ENCODE assay signal across 38 mouse cellular contexts in the genomic region with DNA sequence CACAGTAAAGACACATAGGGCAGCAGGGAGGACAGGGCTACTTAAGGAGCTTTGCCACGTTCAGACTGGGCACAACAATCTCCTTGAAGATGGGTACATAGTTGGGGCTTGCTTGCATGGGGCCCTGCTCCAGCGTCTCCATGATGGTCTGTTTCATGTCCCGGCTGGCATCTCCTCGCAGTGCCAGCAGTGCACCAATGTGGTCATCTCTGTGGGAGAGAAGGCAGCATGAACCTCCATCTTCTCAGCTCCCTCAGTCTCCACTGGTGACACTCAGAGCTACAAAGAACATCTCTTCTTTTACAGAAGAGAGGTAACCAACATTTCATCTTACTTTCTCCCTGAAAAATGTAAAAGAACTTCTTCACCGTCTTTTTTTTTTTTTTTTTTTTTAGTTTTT. TPM values are rescaled to one million over a fixed set of nuclear protein-coding genes. Genes with fewer than 3 reads are reported as not detected.
"Had no signal": no experiment of that assay in that cellular context is flagged by ENCODE, and none has a peak within 500 bp of the region (broad histone marks: within the 10 kb centered on the region; RNA-seq: fewer than 3 reads in every experiment).

No protein-coding gene starts in this region.

- H3K27me3 ChIP-seq: limb, embryonic 12.5 days; limb, embryonic 13.5 days; limb, embryonic 15.5 days; liver, embryonic 12.5 days; liver, embryonic 13.5 days; liver, embryonic 15.5 days; lung, embryonic 15.5 days; midbrain, embryonic 12.5 days; midbrain, embryonic 13.5 days; midbrain, embryonic 15.5 days; neural tube, embryonic 12.5 days had no signal

- ATAC-seq: liver, embryonic 12.5 days; liver, postnatal 0 days; lung, postnatal 0 days; midbrain, embryonic 13.5 days; midbrain, embryonic 15.5 days; midbrain, embryonic 16.5 days had no signal

- H3K9me3 ChIP-seq: limb, embryonic 10.5 days; limb, embryonic 12.5 days; limb, embryonic 13.5 days; limb, embryonic 15.5 days; liver, embryonic 12.5 days; liver, embryonic 13.5 days; liver, embryonic 15.5 days; lung, embryonic 15.5 days; megakaryocyte, embryonic 14.5 days; midbrain, embryonic 10.5 days; midbrain, embryonic 12.5 days; midbrain, embryonic 13.5 days; midbrain, embryonic 15.5 days; neural tube, embryonic 12.5 days had no signal

- H3K27ac ChIP-seq: limb, embryonic 10.5 days; limb, embryonic 12.5 days; limb, embryonic 13.5 days; limb, embryonic 15.5 days; liver, embryonic 12.5 days; liver, embryonic 13.5 days; liver, embryonic 14.5 days; liver, embryonic 15.5 days; lung, embryonic 15.5 days; macrophage; midbrain, embryonic 10.5 days; midbrain, embryonic 12.5 days; midbrain, embryonic 13.5 days; midbrain, embryonic 15.5 days; neural tube, embryonic 12.5 days had no signal

- H3K9ac ChIP-seq: limb, embryonic 12.5 days; limb, embryonic 13.5 days; limb, embryonic 15.5 days; liver, embryonic 12.5 days; liver, embryonic 13.5 days; liver, embryonic 14.5 days; liver, embryonic 15.5 days; liver, postnatal 0 days; lung, embryonic 14.5 days; lung, embryonic 15.5 days; midbrain, embryonic 12.5 days; midbrain, embryonic 13.5 days; midbrain, embryonic 15.5 days; neural tube, embryonic 12.5 days had no signal

- DNase-seq: left cerebral cortex, postnatal 4 days; liver; liver, embryonic 13.5 days; liver, postnatal 0 days; lung, adult 18-20 months; lung, adult 2 months; lung, embryonic 14.5 days; lung, postnatal 10 days; lung, postnatal 14 days; lung, postnatal 36 days; lung, postnatal 4 days; midbrain, embryonic 14.5 days had no signal

- H3K4me3 ChIP-seq: limb, embryonic 10.5 days; limb, embryonic 12.5 days; limb, embryonic 13.5 days; limb, embryonic 15.5 days; liver, embryonic 12.5 days; liver, embryonic 13.5 days; liver, embryonic 15.5 days; lung, embryonic 15.5 days; megakaryocyte, embryonic 14.5 days; midbrain, embryonic 10.5 days; midbrain, embryonic 12.5 days; midbrain, embryonic 13.5 days; midbrain, embryonic 15.5 days; myocyte; neural tube, embryonic 12.5 days had no signal

- H3K4me2 ChIP-seq: limb, embryonic 12.5 days; limb, embryonic 13.5 days; limb, embryonic 15.5 days; liver, embryonic 11.5 days; liver, embryonic 12.5 days; liver, embryonic 13.5 days; liver, embryonic 15.5 days; lung, embryonic 14.5 days; lung, embryonic 15.5 days; midbrain, embryonic 11.5 days; midbrain, embryonic 12.5 days; midbrain, embryonic 13.5 days; midbrain, embryonic 15.5 days; neural tube, embryonic 12.5 days had no signal

- H3K4me1 ChIP-seq: lung, embryonic 15.5 days had no signal

RNA-seq across cellular contexts. Expression of gene Slc9a3, which starts 50.8 kb away (rescaled TPM):
- total RNA-seq: megakaryocyte progenitor cell, adult 5-6 weeks; megakaryocyte, adult 5-6 weeks; megakaryocyte-erythroid progenitor cell, adult 5-6 weeks; monocyte, adult 5-6 weeks had no signal
- polyA plus RNA-seq: limb, embryonic 10.5 days; limb, embryonic 12.5 days; limb, embryonic 13.5 days; liver, embryonic 11.5 days; liver, embryonic 12.5 days; liver, embryonic 13.5 days; liver, embryonic 14.5 days; liver, embryonic 15.5 days; liver, postnatal 0 days; lung, embryonic 15.5 days; lung, embryonic 16.5 days; lung, postnatal 0 days; macrophage; midbrain, embryonic 10.5 days; neural tube, embryonic 11.5 days had no signal
